Mouse (Mus musculus) liver, embryonic 12.5 days (tissue): ENCODE measurements around the gene 9330182L06Rik. TPM values are rescaled to one million over a fixed set of nuclear protein-coding genes. Genes with fewer than 3 reads are reported as not detected.

Source experiments
- ATAC-seq: fragments of 200-750 bp; cut with Nextera tagmentation; 2 replicates; pipeline ENCODE4 v1.8.0; 2017; ENCODE audit warnings: moderate number of reproducible peaks, mild to moderate bottlenecking, moderate library complexity
- H3K27ac ChIP-seq: fragments of 300-500 bp; sonication (generic); 2 replicates; pipeline ENCODE4 v1.5.1; 2016; ENCODE audit warnings: mild to moderate bottlenecking
- H3K27me3 ChIP-seq: fragments of 300-500 bp; sonication (generic); replicated peaks from 2 replicates; pipeline ENCODE4 v1.6.1; 2016; ENCODE audit warnings: mild to moderate bottlenecking, moderate library complexity
- H3K36me3 ChIP-seq: fragments of 300-500 bp; sonication (generic); 2 replicates; pipeline ENCODE4 v1.6.1; 2016; ENCODE audit warnings: mild to moderate bottlenecking, moderate library complexity
- H3K4me1 ChIP-seq: fragments of 300-500 bp; sonication (generic); 2 replicates; pipeline ENCODE4 v1.6.1; 2016
- H3K4me2 ChIP-seq: fragments of 300-500 bp; sonication (generic); 2 replicates; pipeline ENCODE4 v1.6.1; 2016; ENCODE audit warnings: mild to moderate bottlenecking, moderate library complexity
- H3K4me3 ChIP-seq: fragments of 300-500 bp; sonication (generic); 2 replicates; pipeline ENCODE4 v1.5.1; 2016; ENCODE audit warnings: mild to moderate bottlenecking, moderate library complexity
- H3K9ac ChIP-seq: fragments of 300-500 bp; sonication (generic); 2 replicates; pipeline ENCODE4 v1.6.1; 2016; ENCODE audit warnings: mild to moderate bottlenecking, moderate library complexity
- H3K9me3 ChIP-seq: fragments of 300-500 bp; sonication (generic); replicated peaks from 2 replicates; pipeline ENCODE4 v1.6.1; 2016; ENCODE audit warnings: mild to moderate bottlenecking, moderate library complexity
- WGBS: fragments of 180-500 bp; shearing (Covaris S2); methylation state at CpG from one replicate; pipeline ENCODE4 v1.1.7; 2016; ENCODE audit not compliant: insufficient replicate concordance; 5-methylcytosine and 5-hydroxymethylcytosine counted together
- microRNA counts: library from miRNA; unstranded; fragments of <30 nt; microRNA quantifications from one replicate; lab custom pipeline; 2017
- microRNA-seq: library from miRNA; unstranded; fragments of <30 nt; microRNA quantifications from one replicate; pipeline ENCODE4, GENCODE M21; 2017
- polyA plus RNA-seq: library from polyadenylated mRNA; unstranded; fragments of >200 nt; fragmentation: Nextera tagmentation; extraction: Ambion mirVana; gene quantifications from 2 replicates; pipeline ENCODE4 v1.2.1, GENCODE M21; 2016

The 9330182L06Rik gene
- polyA plus RNA-seq, 1 experiment from 2014 or later = 0.72 TPM

DNA sequence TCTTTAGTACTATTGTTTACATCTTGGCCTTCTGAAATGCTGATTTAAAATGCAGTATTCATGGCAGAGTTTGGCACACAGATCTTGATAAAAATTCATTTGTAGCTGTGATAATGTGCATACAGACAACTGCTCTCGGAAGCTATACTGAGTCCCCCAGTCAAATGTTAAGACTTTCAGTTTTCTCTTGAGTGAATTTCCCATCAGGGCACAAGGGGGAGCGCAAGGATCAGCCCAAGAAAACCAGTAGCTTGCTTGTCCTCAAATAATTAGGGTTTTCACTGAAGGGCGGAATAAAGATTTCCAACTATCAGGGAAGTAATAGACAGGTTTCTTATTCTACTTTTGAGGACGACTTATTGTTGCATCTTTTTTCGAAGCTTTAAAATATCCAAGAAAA lies 183.7 kb downstream of the 9330182L06Rik start:
- ATAC-seq = no peak
- 62% methylated on average over 5 of the region's 5 CpGs for WGBS
- Histone ChIP-seq H3K4me3 (no peak overlapping the region), H3K9me3 (no peaks in the 10 kb centered on the region), H3K9ac (no peak overlapping the region), H3K4me1 (no peaks in the 10 kb centered on the region), H3K27ac (no peak overlapping the region), H3K4me2 (no peak overlapping the region), H3K27me3 (no peaks in the 10 kb centered on the region), H3K36me3 (no peaks in the 10 kb centered on the region)

DNA sequence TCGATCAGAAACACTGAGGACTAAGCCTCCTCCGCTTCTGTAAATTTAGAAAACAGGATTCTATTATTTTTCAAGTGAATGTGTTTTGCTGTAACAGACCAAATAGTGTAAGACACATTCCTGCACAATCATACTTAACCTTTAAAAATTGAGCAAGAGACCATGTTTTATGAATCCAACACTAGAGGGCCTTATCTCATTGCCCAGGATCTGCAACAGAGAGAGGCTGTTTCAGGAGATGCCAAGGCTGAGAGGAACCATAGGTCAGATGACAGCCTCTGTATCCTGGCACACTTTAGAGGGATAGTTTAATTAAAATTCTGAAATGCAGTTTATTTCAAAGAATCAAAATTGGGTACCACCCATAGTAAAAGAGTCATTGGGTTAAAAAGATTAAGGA lies 187.4 kb downstream of the 9330182L06Rik start:
- Histone ChIP-seq H3K4me3 (no peak overlapping the region), H3K27me3 (no peaks in the 10 kb centered on the region), H3K27ac (no peak overlapping the region), H3K9ac (no peak overlapping the region), H3K9me3 (no peaks in the 10 kb centered on the region), H3K36me3 (no peaks in the 10 kb centered on the region), H3K4me2 (no peak overlapping the region), H3K4me1 (no peaks in the 10 kb centered on the region)
- no peak for ATAC-seq
- 79% methylated on average over 2 of the region's 2 CpGs for WGBS

GRCm38 (mm10) chr5:9477587-9477986 lies 211.7 kb downstream of the 9330182L06Rik start:
- H3K27me3 ChIP-seq = no peaks in the 10 kb centered on the region
- no peak overlapping the region for H3K27ac ChIP-seq
- WGBS = 63% methylated on average over 3 of the region's 3 CpGs
- no peaks in the 10 kb centered on the region for H3K4me1 ChIP-seq
- H3K4me3 ChIP-seq = no peak overlapping the region
- no peaks in the 10 kb centered on the region for H3K36me3 ChIP-seq
- H3K9me3 ChIP-seq = no peaks in the 10 kb centered on the region
- H3K4me2 ChIP-seq = no peak overlapping the region
- no peak for ATAC-seq
- H3K9ac ChIP-seq = no peak overlapping the region

- Histone ChIP-seq H3K36me3 (no peaks in the 10 kb centered on the region), H3K9ac (no peak overlapping the region), H3K4me2 (no peak overlapping the region), H3K27me3 (no peaks in the 10 kb centered on the region), H3K27ac (no peak overlapping the region), H3K9me3 (no peaks in the 10 kb centered on the region), H3K4me3 (no peak overlapping the region), H3K4me1 (no peaks in the 10 kb centered on the region)
- ATAC-seq = no peak
- 16% methylated on average over 5 of the region's 5 CpGs for WGBS
Measured at GRCm38 (mm10) chr5:9495456-9495855, 229.5 kb downstream of the 9330182L06Rik start.

- no peaks in the 10 kb centered on the region for H3K27me3 ChIP-seq
- no peak overlapping the region for H3K27ac ChIP-seq
- H3K4me1 ChIP-seq = no peaks in the 10 kb centered on the region
- H3K36me3 ChIP-seq = no peaks in the 10 kb centered on the region
- WGBS = 62% methylated on average over 4 of the region's 4 CpGs
- H3K4me2 ChIP-seq = no peak overlapping the region
- H3K4me3 ChIP-seq = no peak overlapping the region
- ATAC-seq = no peak
- no peak overlapping the region for H3K9ac ChIP-seq
- H3K9me3 ChIP-seq = no peaks in the 10 kb centered on the region
Measured at GRCm38 (mm10) chr5:9497235-9497634, 231.3 kb downstream of the 9330182L06Rik start.

DNA sequence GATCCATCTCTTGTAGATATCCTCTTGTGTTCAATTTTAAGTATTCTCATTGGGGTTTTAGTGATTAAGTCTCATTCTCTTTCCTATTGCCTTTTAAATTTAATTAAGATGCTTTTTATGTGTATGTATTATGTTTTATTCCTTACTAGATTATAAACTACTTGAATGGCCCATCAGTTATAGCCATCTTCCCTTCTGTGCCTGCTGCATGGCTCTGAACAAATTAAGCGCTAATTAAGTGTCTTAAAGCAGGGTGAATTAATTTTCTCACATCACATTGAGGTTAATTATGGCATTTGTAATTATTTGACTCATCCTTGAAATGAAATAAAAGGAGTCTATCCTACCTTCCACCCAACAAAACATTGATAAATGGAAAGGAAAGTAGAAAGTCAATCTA lies 245.1 kb downstream of the 9330182L06Rik start:
- no peaks in the 10 kb centered on the region for H3K9me3 ChIP-seq
- H3K4me2 ChIP-seq = no peak overlapping the region
- H3K27ac ChIP-seq = no peak overlapping the region
- no peak overlapping the region for H3K9ac ChIP-seq
- no peaks in the 10 kb centered on the region for H3K4me1 ChIP-seq
- no peak for ATAC-seq
- no peak overlapping the region for H3K4me3 ChIP-seq
- H3K27me3 ChIP-seq = no peaks in the 10 kb centered on the region
- H3K36me3 ChIP-seq = no peaks in the 10 kb centered on the region
- WGBS = 71% methylated on average over 1 of the region's 1 CpGs

GRCm38 (mm10) chr5:9525507-9525906 lies 259.6 kb downstream of the 9330182L06Rik start:
- no peak overlapping the region for H3K9ac ChIP-seq
- 50% methylated on average over 4 of the region's 4 CpGs for WGBS
- H3K4me2 ChIP-seq = no peak overlapping the region
- no peaks in the 10 kb centered on the region for H3K4me1 ChIP-seq
- no peak overlapping the region for H3K4me3 ChIP-seq
- no peaks in the 10 kb centered on the region for H3K27me3 ChIP-seq
- no peaks in the 10 kb centered on the region for H3K9me3 ChIP-seq
- no peak overlapping the region for H3K27ac ChIP-seq
- ATAC-seq = no peak
- no peaks in the 10 kb centered on the region for H3K36me3 ChIP-seq

MicroRNA genes within 50 kb of the gene (microRNA counts, 519-probe panel; counts per million panel counts)
- microRNA mmu-miR-879 (lab: Ali Mortazavi, UCI) = 582 counts per million, percentile 70 among the panel's probes with 10 or more counts

Small RNA genes within 50 kb of the gene (microRNA-seq; reads per million reads assigned to microRNA genes)
- gene Mir879 = 2.1 reads per million

Other genes starting within 250 kb of the 9330182L06Rik start
- 12.3 and 13.0 TPM in 2 replicates for gene Tmem243, start 165.4 kb upstream of the 9330182L06Rik start, polyA plus RNA-seq
- gene Dmtf1, start 104.3 kb upstream of the 9330182L06Rik start, polyA plus RNA-seq = 18.0 and 21.2 TPM in 2 replicates